Mouse (Mus musculus) olfactory bulb, adult 2 months (tissue): Measurements from ENCODE around the gene Arhgap5.

Experiments
- CTCF ChIP-seq: fragments of 200-500 bp; IDR thresholded peaks from 2 replicates; pipeline ENCODE4 v1.5.1; 2012; ENCODE audit warnings: low read depth, mild to moderate bottlenecking, low read length, moderate library complexity; ENCODE audit not compliant: insufficient read depth
- POLR2A ChIP-seq: fragments of 200-500 bp; IDR thresholded peaks from 2 replicates; pipeline ENCODE4 v1.6.1; 2012; ENCODE audit warnings: mild to moderate bottlenecking, low read depth, low read length, moderate library complexity; ENCODE audit not compliant: insufficient read depth

GRCm38 (mm10) chr12:52541294-52541693, 37.5 kb downstream of the Arhgap5 start:
- TF ChIP-seq CTCF (no peak), POLR2A (no peak)
